Mouse (Mus musculus) thymus, postnatal 25 days (tissue): ENCODE results near the gene Tsen34.
"Not testable (repeated sequence)": the region's sequence is repeated elsewhere in the genome, so short reads cannot be mapped to it uniquely, and the experiment has no call there.

Source experiments
- DNase-seq: peaks from one replicate; pipeline ENCODE4 v3.0.0; 2022

The Tsen34 gene

GRCm38 (mm10) chr7:3691919-3692318 lies 744 bp upstream of the Tsen34 start:
- no peak for DNase-seq

GRCm38 (mm10) chr7:3692987-3693808 lies 535 bp downstream of the Tsen34 start, which contains the start of gene Mboat7:
Gene Mboat7, minus strand, starts transcription at chr7:3693523.
- DNase-seq, result peak; percentile 98

DNA sequence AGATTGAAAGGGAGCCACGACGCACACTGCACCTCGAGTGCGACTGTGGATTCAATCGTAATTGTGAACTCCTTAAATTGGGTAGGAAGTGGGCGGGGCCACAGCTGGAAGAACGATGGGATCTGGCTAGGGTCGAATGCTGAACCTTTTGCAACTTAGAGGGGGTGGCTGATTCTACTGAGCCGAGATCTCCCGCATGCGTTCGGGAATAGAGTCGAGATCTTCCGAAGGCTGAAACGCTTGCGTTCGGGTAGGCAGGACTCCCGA lies 1.1 kb downstream of the Tsen34 start:
- DNase-seq, result no peak

DNA sequence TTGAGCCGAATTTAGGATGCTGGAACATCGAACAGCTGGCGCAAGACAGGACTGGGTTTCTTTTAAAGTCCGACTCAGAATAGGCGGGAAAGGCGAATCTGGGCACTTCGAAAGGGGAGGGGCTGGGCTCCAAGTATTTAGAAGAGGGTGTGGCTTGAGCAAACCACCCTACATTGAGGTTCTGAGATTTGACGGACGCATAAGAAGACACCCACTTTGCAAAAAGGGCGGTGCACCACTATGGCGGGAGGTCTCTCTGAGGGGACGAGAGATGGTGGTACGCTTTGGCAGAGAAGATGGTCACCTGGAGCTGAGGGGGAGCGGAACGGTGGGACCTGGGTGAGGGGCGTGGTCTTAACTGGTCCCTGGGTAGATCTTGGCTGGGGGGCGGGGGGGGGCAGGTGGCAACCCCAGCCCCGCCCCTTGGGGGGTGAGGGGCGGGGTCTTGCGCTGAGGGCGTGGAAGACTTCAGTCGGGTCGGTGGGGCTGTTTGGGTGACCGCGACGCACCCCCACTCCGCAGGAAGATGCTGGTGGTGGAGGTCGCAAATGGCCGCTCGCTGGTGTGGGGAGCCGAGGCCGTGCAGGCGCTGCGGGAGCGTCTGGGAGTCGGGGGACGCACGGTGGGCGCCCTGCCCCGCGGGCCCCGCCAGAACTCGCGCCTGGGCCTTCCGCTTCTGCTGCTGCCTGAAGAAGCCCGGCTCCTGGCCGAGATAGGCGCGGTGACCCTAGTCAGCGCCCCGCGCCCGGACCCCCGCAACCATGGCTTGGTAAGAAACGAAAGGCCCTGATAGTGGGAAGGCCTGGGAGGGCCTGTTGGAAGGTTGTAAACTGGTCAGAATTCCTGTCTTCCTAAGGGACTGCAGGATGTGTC lies 1.6 kb downstream of the Tsen34 start:
- DNase-seq, result peak; percentile 64

- not testable (repeated sequence) for DNase-seq
These were observed 2.3 kb downstream of the Tsen34 start for GRCm38 (mm10) chr7:3694949-3695305.

DNA sequence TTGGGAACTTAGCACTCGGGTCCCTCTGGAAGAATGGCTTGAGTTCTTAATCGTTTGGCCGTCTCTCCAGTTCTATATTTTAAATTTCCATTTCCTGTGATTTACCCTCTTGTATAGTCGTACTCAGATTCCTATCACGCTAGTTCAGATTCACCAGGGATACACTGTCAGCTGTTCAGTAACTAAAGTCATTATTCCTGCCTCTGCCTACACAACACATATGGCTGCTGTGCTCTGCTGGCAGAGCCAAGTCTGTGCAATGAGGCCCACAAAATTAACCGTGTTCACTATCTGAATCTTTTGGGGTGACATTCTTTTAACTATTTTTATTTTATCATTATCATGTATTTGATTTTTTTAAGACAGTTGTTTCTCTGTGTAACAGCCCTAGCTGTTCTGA lies 5.8 kb downstream of the Tsen34 start:
- DNase-seq, result no peak

DNA sequence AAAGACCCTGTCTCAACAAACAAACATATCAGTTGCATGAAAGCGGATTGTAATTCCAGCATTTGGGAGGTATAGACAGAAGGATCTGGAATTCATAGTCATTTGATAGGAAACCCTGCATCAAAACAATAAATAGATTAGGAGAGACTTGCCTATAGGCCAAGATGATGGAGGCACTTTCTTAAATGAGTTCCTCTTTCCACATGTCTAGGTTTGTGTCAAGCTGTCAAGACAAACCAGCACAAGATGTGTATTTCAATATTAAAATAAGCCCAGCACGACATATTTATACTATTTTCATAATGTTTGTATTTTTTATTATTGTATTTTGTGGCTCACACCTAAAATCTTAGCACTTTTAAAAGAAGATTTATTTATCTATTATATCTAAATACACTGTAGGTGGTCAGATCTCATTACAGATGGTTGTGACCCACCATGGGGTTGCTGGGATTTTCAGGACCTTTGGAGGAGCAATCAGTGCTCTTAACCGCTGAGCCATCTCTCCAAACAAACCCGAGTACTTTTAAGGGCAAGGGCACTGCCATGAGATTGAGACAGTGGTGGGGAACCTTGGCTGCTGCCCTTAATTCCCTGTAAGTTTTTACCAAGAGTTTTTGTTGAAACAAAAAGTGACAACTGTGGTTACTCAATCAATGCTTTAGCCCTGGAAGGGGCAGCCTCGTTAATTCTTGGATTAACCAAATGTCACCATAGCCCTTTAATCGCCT lies 10.7 kb downstream of the Tsen34 start:
- no peak for DNase-seq

GRCm38 (mm10) chr7:3703879-3704441 lies 11.3 kb downstream of the Tsen34 start, which contains the start of gene Rps9:
Gene Rps9, plus strand, starts transcription at chr7:3703993.
- DNase-seq, result peak; percentile 95

DNA sequence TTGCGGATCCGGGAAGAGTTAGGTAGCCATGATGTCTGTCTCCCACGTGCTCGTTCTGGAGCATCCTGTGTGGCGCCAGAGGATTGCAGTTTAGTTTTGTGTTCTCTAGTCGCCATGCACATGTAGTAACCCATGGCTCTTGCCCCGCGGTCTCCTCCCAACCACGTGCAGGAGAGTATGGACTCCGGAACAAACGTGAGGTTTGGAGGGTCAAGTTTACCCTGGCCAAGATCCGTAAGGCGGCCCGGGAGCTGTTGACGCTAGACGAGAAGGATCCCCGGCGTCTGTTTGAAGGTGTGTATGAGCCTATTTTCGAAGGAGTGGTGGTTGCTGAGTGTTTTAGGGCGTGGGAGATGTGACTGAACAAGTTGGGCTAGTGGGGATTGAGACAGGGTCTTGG lies 11.8 kb downstream of the Tsen34 start:
- no peak for DNase-seq

DNA sequence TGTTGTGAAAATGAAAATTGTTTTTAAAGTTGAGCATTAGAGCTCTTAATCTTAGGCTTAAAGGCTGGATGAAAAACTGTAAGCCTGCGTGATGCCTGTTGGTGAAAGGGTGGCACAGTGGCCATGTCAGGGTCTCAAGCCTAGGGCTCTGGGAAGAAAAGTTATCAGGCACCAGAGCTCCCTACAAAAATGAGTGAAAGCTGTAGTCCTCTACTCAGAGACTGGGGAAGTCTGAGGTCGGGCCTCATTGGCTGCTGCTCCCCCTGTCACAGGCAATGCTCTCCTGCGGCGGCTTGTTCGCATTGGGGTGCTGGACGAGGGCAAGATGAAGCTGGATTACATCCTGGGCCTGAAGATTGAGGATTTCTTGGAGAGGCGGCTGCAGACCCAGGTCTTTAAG lies 12.8 kb downstream of the Tsen34 start:
- DNase-seq, result not testable (repeated sequence)

GRCm38 (mm10) chr7:3705911-3706310 lies 13.2 kb downstream of the Tsen34 start:
- no peak for DNase-seq

DNA sequence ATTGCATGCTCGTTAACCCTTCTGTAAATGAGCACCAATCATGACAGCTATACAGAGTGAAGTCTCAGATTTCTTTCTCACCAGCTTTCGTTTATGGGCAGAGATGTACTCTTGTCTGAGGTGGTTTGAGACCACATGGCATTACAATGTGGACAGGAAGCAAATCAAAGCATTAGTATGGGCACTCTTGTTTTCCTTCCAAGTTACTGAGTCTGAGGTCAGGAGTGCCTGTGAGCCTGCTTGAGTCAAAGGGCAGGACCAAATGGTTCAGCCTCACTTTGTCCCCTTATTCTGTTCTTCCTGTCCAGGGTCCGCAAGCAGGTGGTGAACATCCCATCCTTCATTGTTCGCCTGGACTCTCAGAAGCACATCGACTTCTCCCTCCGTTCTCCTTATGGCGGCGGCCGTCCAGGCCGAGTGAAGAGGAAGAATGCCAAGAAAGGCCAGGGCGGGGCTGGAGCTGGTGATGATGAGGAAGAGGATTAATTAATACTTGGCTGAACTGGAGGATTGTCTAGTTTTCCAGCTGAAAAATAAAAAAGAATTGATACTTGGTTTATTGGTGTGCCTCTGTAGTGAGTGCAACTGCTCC lies 13.8 kb downstream of the Tsen34 start:
- no peak for DNase-seq

GRCm38 (mm10) chr7:3707027-3707426 lies 14.4 kb downstream of the Tsen34 start:
- DNase-seq, result no peak

DNA sequence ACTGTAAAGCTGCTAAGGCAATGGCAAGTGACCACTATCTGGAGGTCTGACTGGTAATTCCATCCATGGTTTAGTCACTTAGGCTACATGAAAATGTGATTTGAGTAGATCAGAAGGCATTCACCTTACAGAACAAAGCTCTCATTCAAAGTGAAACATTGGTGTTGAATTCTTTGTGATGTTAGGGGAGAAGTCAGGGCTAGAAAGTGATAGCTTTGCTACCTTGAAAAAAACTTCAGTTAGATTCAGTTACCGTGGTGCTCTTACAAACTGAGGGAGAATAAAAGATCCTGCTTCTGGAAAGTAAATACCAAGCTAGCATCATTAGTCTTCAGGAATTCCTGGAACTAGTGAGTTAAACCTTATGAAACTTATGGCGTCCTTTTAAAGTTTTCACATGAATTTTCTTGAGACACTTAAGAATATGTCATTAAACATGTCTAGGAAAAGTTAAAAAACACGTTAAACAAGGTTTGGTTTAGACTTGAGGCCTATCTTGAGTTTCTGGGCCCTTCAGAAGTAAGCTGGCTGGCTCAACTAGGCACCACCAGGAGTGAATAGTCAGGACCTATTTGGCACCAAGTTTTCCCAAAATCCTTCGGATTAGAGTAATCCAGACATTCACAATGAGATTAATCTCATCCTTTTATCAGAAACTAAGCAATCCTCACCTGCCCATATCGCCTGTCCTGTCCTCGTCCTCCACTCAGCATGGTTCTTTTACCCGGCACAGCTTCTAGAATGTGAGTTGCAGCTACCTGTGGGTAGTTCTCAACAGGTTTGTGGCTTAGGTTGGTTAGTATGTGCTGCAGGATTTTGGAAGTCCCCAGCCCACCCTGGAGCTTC lies 15.1 kb downstream of the Tsen34 start:
- no peak for DNase-seq

DNA sequence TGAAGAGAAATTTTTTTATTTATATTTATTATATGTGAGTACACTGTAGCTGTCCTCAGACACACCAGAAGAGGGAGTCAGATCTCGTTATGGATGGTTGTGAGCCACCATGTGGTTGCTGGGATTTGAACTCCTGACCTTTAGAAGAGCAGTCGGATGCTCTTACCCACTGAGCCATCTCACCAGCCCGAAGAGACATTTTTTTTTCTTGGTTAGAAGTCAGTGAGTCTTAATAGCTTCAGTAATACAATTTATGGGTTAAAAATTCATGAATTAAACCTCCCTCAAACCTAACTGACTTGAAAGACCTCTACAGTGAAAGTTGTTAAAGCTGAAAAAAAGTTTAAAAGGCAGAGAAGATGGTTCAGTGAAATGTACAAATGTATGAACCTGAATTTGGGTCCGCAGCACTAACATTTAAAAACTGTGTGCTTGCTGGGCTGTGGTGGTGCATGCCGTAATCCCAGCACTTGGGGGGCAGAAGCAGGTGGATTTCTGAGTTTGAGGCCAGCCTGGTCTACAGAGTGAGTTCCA lies 15.9 kb downstream of the Tsen34 start:
- not testable (repeated sequence) for DNase-seq

GRCm38 (mm10) chr7:3709000-3709399 lies 16.3 kb downstream of the Tsen34 start:
- no peak for DNase-seq

GRCm38 (mm10) chr7:3712264-3712942 lies 19.7 kb downstream of the Tsen34 start:
- no peak for DNase-seq

GRCm38 (mm10) chr7:3715249-3715648 lies 22.6 kb downstream of the Tsen34 start:
- no peak for DNase-seq

GRCm38 (mm10) chr7:3720268-3720667 lies 27.6 kb downstream of the Tsen34 start, which contains the start of gene Pirb:
Gene Pirb, minus strand, starts transcription at chr7:3720391.
- not testable (repeated sequence) for DNase-seq

DNA sequence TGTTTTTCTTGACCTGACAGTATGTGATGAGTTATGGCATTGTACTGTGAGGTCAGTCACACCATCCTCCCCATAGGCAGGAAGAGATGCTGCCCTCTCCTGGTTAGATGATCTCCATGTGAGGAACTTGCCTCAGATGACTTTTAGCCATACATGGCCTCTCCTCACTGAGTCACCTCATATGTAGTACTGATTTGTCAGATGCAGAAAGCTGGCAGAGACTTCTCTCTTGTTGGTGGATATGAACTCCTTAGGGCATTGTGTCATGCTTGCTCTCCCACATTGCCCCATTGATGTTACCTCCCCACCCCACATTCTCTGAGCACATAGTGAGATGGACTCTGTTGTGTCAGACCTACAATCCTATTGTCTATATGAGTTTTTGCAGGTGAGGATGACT lies 32.8 kb downstream of the Tsen34 start:
- DNase-seq, result not testable (repeated sequence)

- DNase-seq, result not testable (repeated sequence)
These were observed 40.0 kb downstream of the Tsen34 start for GRCm38 (mm10) chr7:3732675-3733074.
